Mouse (Mus musculus) bone marrow macrophage, adult 2 months (primary cell): ENCODE measurements around the gene Impdh1.

ENCODE experiments used
- CTCF ChIP-seq: IDR thresholded peaks from 2 replicates; pipeline ENCODE4 v1.5.1; 2012; ENCODE audit warnings: low read depth, mild to moderate bottlenecking, low read length, moderate library complexity
- POLR2A ChIP-seq: IDR thresholded peaks from 2 replicates; pipeline ENCODE4 v1.6.1; 2012; ENCODE audit warnings: mild to moderate bottlenecking, low read depth, low read length, borderline replicate concordance

DNA sequence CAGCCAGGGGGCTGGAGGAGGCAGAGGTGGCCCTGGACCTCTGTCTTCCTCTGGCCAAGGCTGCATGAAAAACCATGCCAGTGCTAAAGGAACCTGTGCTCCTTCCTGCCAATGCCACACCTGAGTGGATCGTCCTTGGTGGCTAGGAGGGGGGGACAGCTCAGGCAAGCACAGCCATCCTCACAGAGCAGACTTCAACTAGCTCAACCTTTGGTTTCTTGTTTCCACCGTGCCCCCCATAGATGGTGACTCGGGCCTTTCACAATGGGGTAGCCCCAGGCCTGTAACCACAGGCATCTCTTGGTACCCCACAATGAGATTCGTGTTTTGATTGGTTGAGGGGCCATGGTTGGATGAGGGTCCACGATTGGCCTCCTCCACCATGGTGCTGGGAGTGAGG is 14.8 kb downstream of the Impdh1 start:
- TF ChIP-seq CTCF = no peak
- TF ChIP-seq POLR2A = no peak
